Mouse (Mus musculus): ENCODE results near the gene Nosip.

Gene Nosip

DNA sequence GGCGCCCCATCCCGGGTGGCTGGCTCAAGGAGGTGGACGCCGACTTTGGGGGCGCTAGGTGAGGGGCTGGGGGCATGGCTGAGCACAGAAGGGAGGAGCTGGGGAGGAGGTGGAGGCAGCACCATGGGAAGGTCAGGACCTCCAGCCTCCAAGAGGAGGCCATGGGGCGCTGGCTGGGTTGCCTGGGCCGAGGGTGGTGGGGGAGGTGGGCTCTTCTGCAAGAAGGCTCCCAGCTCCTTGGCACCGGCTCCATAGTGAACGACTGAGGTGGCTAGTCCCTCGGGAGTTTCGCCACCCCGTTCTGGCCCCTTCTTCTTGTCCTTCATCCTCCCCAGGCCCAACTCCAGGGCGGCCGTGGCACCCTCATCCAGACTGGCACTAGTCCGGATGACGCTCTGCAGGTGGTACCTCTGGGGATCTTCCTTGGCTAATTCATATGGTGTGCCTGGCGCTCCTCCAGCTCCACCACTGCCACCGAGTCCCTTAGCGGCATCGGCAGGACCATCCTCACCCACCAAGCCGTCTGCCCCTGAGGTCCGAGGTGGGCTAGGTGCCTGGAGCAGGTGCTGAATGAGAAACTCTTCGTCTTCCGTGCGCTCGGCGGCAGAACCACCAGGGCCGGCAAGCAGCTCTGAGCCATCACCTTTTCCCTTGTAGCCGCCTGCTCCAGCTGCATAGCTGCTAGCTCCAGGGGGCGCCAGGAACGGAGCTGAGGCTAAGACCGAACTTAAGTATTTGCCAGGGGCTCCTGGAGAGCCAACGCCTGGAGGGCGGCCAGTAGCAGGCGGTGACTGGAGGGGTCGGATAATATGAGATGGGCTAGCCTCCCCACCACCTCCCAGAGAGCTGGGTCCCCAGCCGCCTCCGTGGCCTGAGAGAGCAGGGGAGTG, 14.0 kb upstream of the Nosip start:
- CTCF ChIA-PET = interaction anchor here (0.5 to 4.5 kb wide), 26 partner anchors 8 to 389 kb away, joined by 3 to 48 read pairs (median 3); partner anchors contain the start of genes Flt3l (in 2 of the 4), Gm45713 (in 2 of the 4), Ap2a1 (in 1 of the 4) and Rras (in 1 of the 4)
- POLR2A ChIA-PET = interaction anchor here (0.6 to 4.0 kb wide), 54 partner anchors 8 to 456 kb away, joined by 3 to 29 read pairs (median 5); partner anchors contain the start of genes Rras (in 3 of the 4), Prmt1 (in 2 of the 4), Aldh16a1 (in 1 of the 4) and Ftl1 (in 1 of the 4)

DNA sequence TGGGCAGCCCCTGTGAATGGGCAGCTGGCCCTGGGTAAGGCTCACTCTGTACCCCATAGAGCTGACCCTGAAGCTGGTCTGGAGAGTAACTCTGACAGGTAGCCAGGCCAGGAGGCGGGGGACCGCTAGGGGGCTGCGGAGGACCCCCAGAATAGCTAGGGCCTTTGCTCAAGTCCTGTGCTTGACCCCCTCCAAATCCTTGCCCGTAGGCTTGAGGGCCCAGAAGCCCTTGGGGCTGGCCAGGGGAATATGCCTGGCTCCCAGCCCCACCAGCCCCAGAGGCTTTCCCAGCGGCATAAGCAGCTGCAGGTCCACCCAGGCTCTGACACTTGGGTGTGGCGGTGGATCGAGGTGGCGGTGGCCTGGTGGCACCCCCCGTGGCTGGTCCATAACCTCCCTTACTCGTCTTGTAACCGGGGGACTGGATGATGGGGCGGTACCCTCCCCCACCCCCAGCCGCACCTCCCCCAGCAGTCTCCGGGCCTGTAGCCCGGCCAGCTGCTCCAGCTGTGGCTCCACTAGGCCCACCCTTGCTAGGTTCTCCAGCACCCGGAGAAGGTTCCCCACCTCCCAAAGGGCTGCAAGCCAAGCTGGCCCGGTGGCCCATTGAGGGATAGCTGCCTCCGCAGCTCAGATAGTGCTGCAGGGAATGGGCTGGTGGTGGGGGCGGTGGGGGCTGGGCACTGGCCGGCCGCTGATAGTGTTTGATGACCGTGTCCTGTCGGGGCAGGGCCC, 13.1 kb upstream of the Nosip start:
- ChIA-PET CTCF (interaction anchor here (0.6 to 4.5 kb wide), 28 partner anchors 8 to 388 kb away, joined by 3 to 48 read pairs (median 3); partner anchors contain the start of genes Flt3l (in 2 of the 4), Gm45713 (in 2 of the 4), Ap2a1 (in 1 of the 4) and Rras (in 1 of the 4)), POLR2A (interaction anchor here (0.5 to 4.0 kb wide), 50 partner anchors 9 to 821 kb away, joined by 3 to 29 read pairs (median 5); partner anchors contain the start of genes Rras (in 3 of the 4), Prmt1 (in 2 of the 4), Aldh16a1 (in 1 of the 4) and Ftl1 (in 1 of the 4))

DNA sequence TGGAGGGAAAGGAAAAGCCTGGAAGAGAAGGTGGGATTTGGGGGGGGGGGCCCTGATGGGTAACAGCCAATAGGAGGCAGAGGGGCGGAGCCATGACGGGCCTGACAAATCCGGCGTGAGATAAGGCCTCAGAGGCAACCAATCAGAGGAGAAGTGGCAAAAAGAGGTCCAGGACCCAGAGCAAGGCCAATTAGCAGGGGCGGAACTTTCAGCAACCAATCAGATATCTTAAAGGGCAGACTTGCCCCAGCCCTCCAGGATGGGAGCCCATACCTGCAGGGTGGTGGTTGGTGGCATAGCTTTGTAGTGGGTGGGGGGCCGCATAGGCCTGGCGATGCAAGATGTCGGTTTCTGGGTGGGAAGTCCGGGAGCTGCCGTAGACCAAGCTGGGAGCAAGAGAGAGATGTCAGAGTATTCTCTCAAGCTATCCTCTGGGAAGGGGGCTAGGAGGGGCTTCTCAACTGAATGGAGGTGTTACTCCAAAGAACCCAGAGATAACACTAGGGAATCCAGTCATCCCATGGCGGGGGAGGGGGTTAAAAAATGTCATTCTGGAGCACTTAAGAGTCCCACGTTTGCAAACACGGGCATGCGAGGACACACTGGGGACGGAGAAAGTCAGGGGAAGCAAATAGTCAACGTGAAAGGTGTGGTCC, 11.2 kb upstream of the Nosip start:
- CTCF ChIA-PET = interaction anchor here (0.6 to 2.1 kb wide), 14 partner anchors 7 to 204 kb away, joined by 3 to 9 read pairs (median 3); partner anchors contain the start of genes Aldh16a1 (in 1 of the 4), Pih1d1 (in 1 of the 4) and Rras (in 1 of the 4)
- POLR2A ChIA-PET = interaction anchor here in 3 of 4 experiments (0.8 to 7.0 kb wide), 40 partner anchors 9 to 409 kb away, joined by 3 to 98 read pairs (median 4); partner anchors contain the start of genes Rras (in 3 of the 3), Ap2a1 (in 2 of the 3), Akt1s1 (in 1 of the 3) and Aldh16a1 (in 1 of the 3)

DNA sequence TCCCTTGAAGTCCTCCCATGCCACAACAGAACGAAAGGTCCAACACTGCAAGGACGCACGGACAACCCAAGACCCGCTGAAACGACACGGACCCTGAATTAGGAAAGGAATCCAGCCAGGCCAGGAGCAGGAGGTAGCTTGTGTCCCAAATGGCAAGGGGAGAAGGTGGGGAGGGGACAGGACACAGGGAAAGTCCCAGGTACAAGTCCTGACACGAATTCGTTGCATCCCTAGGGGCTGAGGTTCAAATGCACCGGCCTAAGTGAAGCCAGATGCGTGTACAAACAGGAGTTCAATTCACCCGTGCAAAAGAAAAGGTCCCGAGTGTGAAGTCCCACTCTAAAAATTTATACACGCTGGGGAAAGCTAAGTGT, 10.6 kb upstream of the Nosip start:
- ChIA-PET CTCF (interaction anchor here (0.6 to 2.1 kb wide), 14 partner anchors 8 to 205 kb away, joined by 3 to 9 read pairs (median 3); partner anchors contain the start of genes Aldh16a1 (in 1 of the 4), Pih1d1 (in 1 of the 4) and Rras (in 1 of the 4)), POLR2A (interaction anchor here in 3 of 4 experiments (0.8 to 7.0 kb wide), 44 partner anchors 8 to 408 kb away, joined by 3 to 98 read pairs (median 4); partner anchors contain the start of genes Rras (in 3 of the 3), Ap2a1 (in 2 of the 3), Prmt1 (in 2 of the 3) and Akt1s1 (in 1 of the 3))

DNA sequence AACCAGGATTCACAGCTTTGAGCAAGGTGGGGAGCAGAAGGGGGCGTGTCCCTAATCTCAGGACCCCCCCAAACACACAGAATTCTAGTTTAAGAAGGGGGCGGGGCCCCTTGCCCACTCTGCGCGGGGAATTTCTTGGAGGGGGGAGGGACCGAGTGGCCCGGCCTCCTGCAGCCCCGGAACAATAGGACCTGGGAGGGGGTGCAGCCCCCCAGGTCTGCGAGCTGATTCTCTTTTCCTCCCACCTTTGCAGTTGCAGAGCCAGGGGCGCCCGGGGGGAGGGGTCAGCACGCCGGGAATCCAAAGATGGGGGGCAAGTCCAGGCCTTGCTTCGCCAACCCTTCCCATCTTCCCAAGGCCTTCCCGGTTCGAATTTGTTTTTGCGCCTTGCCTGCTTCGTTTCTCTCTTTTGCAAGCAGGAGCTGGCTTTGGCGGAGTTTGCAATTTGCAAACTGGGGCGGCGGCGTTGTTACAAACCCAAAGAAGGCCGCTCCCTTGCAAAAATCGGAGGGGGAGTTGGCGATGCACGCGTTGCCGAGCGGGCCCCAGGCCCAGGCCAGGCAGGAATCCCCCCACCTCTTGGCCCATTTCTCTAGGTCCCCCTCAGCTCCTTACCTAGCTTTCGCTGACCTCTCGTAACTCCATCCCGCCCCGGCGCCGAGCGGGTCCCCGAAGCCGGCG, 9.9 kb upstream of the Nosip start:
- POLR2A ChIA-PET = interaction anchor here (0.6 to 7.0 kb wide), 42 partner anchors 7 to 407 kb away, joined by 3 to 98 read pairs (median 4); partner anchors contain the start of genes Rras (in 3 of the 4), Prmt1 (in 2 of the 4), Ap2a1 (in 1 of the 4) and Atf5 (in 1 of the 4)
- CTCF ChIA-PET = interaction anchor here in 2 of 4 experiments (0.8 to 2.1 kb wide), 6 partner anchors 14 to 35 kb away, joined by 3 to 9 read pairs (median 6); no protein-coding TSS in a partner anchor

DNA sequence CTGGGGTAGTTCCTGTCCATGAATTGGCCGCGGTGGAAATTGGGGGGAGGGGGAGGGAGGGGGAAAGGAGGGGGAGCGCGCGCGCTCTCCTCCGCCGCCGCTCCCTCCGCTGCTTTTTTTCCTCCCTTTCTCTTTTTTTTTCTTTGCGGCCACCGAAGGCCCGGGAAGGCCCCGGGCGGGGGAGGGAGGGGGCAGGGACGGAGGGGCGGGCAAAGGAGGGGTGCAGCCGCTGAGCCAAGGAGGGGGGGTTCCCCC, 9.4 kb upstream of the Nosip start, which contains the start of gene Prr12:
Gene Prr12, minus strand, starts transcription at position 20 of the 255 bp plus-strand sequence.
- ChIA-PET POLR2A (interaction anchor here (0.6 to 7.0 kb wide), 23 partner anchors 9 to 399 kb away, joined by 3 to 98 read pairs (median 5); partner anchors contain the start of genes Rras (in 3 of the 4), Prmt1 (in 2 of the 4), Ap2a1 (in 1 of the 4) and Nosip (in 1 of the 4)), CTCF (interaction anchor here in 2 of 4 experiments (0.8 to 2.1 kb wide), 3 partner anchors 14 to 36 kb away, joined by 3 to 9 read pairs (median 5); no protein-coding TSS in a partner anchor)

DNA sequence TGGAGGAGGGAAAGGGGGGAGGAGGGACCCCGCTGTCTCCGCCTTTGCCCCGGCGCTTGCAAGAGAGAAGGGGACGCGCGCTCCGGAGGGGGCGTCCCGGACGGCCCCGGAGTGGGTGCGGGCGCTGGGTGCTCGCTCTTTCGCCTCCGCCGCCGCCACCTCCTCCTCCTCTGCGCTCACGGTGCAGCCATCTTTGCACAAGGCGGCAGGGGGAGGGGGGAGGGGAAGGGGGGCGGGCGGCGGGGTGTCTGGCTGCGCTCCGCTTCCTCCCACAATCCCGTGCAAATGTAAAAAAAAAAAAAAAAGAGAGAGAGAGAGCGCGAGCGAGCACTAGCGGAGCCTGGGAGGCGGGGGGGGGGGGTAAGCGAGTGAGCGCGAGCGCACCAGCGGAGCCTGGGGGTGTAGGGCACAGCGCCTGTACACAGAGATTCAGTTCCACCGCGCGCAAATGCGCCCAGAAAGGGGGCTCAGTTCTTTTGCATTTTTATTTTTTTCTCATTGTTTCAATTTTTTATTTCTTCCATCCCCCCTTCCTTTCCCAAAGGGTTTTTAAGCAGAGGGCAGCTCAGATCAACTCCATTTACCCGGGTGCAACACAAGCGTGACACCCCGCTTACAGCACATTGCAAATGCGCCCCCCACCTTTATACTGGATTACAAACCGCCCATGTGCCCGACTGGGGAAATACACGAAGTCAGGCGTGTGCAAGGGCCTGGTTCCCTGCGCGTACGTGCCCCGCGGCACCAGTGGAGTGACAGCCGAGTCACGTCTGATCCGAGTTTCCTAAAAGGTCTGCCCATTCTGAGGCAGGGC, 8.9 kb upstream of the Nosip start:
- ChIA-PET CTCF (interaction anchor here (0.5 to 1.5 kb wide), 24 partner anchors 14 to 506 kb away, joined by 3 to 39 read pairs (median 3); partner anchors contain the start of genes Flt3l (in 1 of the 4), Gm45713 (in 1 of the 4), Gys1 (in 1 of the 4) and Rras (in 1 of the 4)), POLR2A (interaction anchor here (0.5 to 7.0 kb wide), 79 partner anchors 9 to 806 kb away, joined by 3 to 98 read pairs (median 4); partner anchors contain the start of genes Il4i1 (in 3 of the 4), Nosip (in 3 of the 4), Nup62 (in 3 of the 4) and Prmt1 (in 3 of the 4))

DNA sequence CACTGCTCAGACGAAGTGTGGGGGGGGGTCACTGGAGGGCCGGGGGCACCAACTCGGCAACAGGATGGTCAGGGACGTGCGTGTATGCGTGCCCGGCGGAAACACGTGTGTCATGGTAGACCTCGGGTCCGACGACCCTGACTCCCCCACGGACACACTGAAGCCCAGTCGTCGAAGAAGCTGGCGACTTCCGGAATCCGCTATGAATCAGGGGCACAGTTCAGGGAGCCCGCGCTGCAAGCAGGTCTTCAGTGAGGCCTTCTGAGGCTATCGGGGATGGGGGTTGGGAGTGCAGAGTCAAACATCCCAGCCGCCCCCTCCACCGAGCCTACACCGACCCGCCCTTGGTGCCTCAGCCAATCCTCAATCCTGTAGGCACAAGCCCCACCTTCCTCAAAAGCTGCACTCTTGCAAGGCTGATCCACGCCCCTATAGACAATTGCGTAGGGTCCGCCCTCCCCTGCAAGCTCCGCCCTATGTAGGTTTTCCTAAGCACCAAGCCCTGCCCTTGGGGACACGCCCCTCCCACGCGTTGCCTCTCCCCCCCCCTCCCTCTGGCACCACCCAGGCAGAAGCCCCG, 8.2 kb upstream of the Nosip start:
- ChIA-PET POLR2A (interaction anchor here (0.5 to 7.0 kb wide), 91 partner anchors 9 to 806 kb away, joined by 3 to 98 read pairs (median 4); partner anchors contain the start of genes Il4i1 (in 3 of the 4), Nosip (in 3 of the 4), Nup62 (in 3 of the 4) and Prmt1 (in 3 of the 4)), CTCF (interaction anchor here (0.5 to 1.5 kb wide), 28 partner anchors 13 to 505 kb away, joined by 3 to 39 read pairs (median 3); partner anchors contain the start of genes Flt3l (in 2 of the 4), Gm45713 (in 2 of the 4), Gys1 (in 1 of the 4) and Rras (in 1 of the 4))

DNA sequence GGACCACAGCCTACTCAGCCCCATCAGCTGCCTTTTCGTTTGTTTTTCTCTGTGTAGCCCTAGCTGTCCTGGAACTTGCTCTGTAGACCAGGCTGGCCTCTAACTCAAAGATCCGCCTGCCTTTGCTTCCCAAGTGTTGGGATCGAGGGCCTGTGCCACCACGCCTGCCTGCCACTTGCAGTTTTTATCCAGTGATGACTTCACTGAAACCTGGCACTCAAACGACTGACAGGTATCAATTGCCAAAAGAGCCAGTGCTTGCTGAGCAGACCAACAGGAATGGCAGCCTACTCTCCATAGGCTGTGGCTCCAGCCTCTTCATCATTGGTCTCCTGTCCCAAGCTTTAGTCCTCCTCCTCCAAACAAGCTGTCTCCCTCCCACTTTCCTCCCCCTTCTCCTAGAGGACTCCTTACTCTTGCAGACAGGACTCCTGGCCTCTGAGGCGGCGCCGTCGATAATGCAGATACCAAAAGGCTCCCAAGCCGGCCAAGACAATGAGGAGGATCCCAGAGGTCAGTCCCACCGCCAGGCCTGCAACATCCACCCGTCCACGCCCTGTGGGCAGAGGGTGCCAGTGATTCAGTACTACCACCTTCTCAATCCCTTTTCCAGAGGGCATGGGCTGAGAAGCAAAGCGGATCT, 5.8 kb upstream of the Nosip start:
- ChIA-PET POLR2A (interaction anchor here in 3 of 4 experiments (0.6 to 7.0 kb wide), 7 partner anchors 10 to 167 kb away, joined by 3 to 98 read pairs (median 4); partner anchors contain the start of genes Rras (in 2 of the 3), Nosip (in 1 of the 3) and Prrg2 (in 1 of the 3)), CTCF (interaction anchor here in 1 of 4 experiments (1.4 kb wide), 1 partner anchor 12 kb away, joined by 5 read pairs; no protein-coding TSS in a partner anchor)

DNA sequence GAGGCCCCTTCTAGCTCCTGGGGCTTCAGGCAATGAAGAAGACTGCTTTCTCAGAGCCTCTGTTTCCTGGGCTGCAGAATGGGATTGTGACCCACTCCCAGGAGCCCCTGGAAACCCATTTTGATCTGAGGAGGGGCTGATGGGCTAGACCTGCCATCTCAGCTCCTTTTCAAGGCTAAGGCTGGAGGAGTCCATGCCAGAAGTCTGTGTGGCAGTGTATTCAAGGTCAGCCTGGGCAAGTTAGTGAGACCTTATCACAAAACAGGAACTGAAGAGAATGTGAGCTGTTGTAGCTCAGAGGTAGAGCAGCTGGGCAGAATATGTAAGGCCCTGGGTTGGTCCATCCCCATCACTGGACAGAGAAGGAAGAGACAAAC, 5.3 kb upstream of the Nosip start:
- ChIA-PET POLR2A (interaction anchor here in 3 of 4 experiments (0.6 to 7.0 kb wide), 6 partner anchors 10 to 167 kb away, joined by 3 to 98 read pairs (median 5); partner anchors contain the start of genes Rras (in 2 of the 3), Nosip (in 1 of the 3) and Prrg2 (in 1 of the 3)), CTCF (interaction anchor here in 2 of 4 experiments (0.6 to 1.4 kb wide), 2 partner anchors 11 to 74 kb away, joined by 5 read pairs; no protein-coding TSS in a partner anchor)

DNA sequence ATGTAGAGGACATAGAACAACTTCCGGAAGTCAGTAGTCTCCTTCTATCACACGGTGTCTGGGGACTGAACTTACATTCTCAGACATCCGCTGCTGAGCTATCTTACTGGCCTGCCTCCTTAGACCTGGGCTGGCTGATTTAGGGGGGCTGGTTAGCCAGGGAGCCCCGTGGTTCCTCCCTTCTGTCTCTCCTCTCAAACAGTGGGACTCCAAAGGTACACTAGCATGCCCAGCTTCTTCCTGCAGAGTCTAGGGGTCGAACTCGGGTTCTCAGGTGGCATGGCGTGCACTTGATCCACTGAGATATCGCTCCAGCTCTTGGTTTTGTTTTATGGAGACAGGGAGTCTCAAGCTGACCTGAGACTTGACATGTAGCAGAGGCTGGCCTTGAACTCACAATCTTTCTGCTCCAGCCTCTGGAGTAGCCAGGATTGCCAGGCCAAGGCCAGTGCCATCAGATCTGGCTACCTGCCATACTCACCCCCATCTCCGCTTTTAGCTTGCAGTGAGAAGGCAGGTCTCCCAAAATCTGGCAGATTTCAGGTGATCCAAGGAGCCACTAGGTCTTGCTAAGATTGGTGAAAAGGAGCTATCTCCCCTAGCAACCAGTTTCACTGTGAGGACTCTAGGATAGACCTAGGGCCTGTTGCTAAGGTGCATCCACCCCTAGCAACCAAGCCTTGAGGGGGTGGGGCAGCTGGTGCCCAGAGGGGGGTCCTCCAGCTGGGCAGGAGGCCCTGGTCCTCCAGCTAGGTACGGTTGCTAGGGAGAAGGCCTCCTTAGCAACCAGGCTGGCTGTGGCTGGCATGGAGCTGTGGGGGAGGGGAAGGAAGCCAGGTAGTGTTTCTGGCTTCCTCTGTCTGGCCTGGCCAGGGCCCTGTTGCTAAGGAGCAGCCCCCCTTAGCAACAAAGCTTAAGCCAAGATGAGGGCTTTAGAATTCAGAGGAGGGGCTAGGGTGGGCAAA, 3.3 kb upstream of the Nosip start:
- CTCF ChIA-PET = interaction anchor here (0.6 to 2.4 kb wide), 8 partner anchors 9 to 882 kb away, joined by 3 to 17 read pairs (median 4); no protein-coding TSS in a partner anchor

DNA sequence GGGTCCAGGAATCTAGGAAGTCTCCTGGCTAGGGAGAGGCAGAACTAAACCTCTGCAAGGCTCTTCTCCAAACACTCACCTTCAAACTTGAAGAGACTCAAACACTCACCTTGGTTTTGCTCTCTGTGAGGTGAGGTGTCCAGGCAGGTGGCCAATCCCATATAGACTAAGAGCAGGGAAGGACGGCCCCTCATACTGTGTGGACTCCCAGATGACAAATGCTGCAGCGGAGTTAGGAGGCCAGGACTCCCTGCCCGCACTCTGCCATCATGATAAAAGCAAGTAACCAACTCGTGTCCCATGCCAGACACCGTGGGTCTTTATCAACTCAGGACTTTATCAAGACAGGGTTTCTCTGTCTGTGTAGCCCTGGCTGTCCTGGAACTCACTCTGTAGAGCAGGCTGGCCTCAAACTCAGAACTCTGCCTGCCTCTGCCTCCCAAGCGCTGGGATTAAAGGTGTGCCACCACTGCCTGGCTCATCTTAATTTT, 1.6 kb upstream of the Nosip start:
- POLR2A ChIA-PET = interaction anchor here in 3 of 4 experiments (0.8 to 2.2 kb wide), 16 partner anchors 10 to 144 kb away, joined by 3 to 10 read pairs (median 5); partner anchors contain the start of genes Aldh16a1 (in 1 of the 3), Ccdc155 (in 1 of the 3), Prmt1 (in 1 of the 3) and Rcn3 (in 1 of the 3)
- CTCF ChIA-PET = no interaction called here

More for the DNA sequence above, 3.3 kb upstream of the Nosip start:
- POLR2A ChIA-PET = interaction anchor here in 3 of 4 experiments (0.6 to 2.5 kb wide), 17 partner anchors 7 to 242 kb away, joined by 3 to 13 read pairs (median 3); partner anchors contain the start of genes Atf5 (in 1 of the 3) and Il4i1 (in 1 of the 3)

All from embryonic stem cell, embryonic (primary cell).